Mouse (Mus musculus) lung, postnatal 10 days (tissue): ENCODE data around the gene Tomm7.
A peak's percentile ranks its signal among the peaks of the same experiment; 100 is the strongest.
"Not testable (repeated sequence)": the region's sequence is repeated elsewhere in the genome, so short reads cannot be mapped to it uniquely, and the experiment has no call there.

Experiments
- DNase-seq: peaks from one replicate; pipeline ENCODE4 v3.0.0; 2021

The Tomm7 gene

DNA sequence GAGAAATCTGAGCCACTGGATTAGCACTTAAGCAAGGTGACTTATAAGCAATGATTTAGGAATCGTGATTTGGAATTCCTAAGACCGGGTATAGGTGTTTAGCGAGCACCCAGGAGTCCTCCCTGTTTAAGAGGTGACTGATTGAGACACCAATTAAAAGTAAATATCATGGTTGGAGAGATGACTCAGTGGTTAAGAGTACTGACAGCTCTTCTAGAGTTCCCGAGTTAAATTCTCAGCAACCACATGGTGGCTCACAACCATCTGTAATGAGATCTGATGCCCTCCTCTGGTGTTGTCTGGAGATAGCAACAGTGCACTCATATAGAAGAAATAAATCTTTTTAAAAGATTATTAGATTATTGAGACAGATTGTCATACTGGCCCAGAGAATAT lies 7.2 kb upstream of the Tomm7 start:
- DNase-seq: not testable (repeated sequence)

DNA sequence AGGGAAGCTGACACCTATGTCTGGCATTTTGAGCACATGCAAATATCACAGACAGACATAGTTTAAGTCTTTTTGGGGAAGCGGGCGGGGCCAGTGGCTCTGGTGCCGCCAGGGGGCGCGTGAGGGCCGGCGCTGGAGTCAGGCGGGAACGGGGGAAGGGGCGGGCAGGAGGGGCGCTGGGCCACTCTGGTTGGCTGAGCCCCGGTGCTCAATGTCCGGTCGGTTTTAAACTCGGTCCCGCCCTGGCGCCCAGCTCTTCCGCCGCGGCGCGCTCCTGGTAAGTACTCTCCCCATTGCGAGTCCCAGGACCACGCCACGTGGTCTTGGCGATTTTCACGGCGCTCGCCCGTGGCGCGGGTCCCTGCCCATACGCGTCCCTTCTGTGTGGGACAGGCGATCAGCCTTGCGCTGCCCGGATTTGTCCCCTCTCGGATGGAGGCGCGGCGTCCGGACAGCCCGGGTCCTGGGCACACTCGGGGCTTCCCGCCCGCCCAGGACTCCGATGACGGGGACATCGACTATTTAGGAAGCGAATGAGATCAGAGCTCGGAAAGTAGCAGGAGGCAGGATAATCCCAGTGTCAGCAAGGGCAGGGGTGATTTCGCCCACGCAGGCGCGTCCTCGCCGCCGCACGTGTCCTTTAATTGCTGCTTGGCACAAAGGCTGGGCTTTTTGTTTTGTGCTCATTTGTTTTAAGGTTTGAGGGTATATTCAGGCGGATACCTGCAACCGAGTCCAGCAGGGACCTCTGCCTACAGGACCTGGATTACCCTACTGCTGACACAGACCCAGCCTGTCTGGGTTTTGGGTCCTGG lies 6.6 kb upstream of the Tomm7 start:
- DNase-seq: peak; percentile 95

DNA sequence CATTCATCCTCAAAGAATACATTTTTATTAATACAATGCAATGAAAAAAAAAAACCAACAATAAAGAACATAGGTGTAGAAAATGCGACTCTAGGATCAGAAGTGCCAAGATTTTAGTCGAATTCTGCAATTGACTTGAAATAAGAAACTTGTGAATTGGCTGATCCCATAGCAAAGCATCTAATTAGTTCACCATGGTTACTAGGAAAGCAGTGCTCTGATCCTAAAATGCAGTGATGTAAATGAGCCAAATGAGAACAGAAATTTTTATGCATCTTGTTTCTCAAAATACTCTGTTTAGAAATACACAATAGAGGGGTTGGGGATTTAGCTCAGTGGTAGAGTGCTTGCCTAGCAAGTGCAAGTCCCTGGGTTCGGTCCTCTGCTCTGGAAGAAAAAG lies 1.2 kb upstream of the Tomm7 start:
- no peak for DNase-seq

DNA sequence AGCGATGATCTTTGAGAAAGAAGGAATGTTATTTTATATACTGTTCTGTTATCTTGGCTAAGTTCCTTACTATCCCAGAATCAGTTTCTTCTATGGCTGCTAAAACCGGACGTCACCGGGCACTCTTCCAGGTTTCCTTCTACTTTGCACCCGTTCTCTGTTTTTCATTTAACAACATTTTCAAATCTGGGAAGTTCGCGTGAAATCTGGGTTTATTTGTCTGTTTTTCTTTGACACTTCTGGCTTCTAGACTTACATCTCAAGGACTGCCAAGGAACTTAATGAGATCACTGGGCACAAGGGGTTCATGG lies 525 bp upstream of the Tomm7 start:
- DNase-seq: peak; percentile 72

- DNase-seq: no peak
Observed at GRCm38 (mm10) chr5:23838158-23838557, 5.8 kb downstream of the Tomm7 start.

DNA sequence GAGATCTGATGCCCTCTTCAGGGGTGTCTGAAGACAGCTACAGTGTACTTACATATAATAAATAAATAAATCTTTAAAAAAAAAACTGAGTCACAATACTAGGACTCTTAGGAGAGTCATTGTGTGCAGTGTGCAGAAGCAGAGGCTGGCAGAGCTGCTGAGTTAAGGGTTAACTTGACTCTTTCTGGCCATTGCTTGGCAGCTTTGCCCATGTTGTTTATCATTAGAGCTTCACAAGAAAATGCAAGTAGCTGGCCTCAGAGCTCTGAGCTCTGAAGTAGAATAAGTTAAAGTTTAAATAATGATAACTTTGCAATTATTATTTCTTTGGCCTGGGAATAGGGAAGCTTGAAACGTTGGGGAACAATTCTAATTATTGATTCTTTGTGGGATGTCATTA lies 8.3 kb downstream of the Tomm7 start:
- not testable (repeated sequence) for DNase-seq

- DNase-seq: peak; percentile 51
Observed at GRCm38 (mm10) chr5:23830897-23831752, 12.8 kb downstream of the Tomm7 start.

DNA sequence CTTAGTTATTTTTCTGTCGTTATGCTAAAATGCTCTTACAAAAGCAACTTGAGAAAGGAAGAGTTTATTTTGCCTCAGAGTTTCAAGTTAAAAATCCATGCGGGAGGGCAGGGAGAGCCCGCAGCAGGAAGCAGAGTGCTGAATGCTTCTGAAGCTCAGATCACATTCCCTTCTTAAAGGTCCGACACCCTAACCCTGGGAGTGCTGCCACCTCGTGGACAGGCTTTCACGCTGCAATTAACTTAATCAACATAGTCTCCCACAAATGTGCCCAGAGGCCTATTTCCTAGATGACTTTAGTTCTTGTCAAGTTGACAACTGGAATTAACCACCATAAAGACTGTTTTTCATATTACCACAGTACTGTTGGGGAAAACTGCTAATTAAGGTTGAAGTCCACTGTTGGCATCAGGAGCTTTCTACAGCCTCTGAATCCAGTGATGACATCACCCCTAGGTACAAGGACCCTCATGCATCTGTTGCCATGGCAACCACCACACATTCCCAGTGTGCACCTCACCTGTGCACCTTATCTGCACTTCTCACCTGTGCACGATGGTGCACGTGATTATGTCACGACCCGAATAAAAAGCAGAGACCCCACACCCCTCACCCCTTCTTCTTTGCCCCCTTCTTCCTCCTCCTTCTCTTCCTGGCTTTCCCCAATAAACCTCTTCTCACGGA lies 17.5 kb downstream of the Tomm7 start:
- DNase-seq: peak; percentile 79

- no peak for DNase-seq
Observed at GRCm38 (mm10) chr5:23824171-23824733, 19.7 kb downstream of the Tomm7 start.

- no peak for DNase-seq
Observed at GRCm38 (mm10) chr5:23822306-23822705, 21.7 kb downstream of the Tomm7 start.

DNA sequence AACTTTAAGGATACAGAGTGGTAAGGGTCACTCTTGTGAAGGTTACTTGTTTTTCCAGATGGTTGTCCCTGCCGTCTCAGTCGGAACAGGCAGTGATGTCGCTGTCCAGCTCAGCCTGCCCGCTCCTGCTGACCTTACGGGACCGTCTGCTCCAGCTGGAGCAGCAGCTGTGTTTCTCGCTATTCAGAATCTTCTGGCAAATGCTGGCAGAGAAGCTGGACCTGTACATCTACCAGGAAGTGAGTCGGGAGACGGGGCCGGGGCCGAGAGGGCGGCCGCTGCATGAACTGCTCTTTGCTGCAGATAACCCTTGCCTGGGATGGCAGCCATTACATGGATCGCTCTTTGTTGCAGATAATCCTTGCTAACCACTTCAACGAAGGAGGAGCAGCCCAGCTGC lies 27.3 kb downstream of the Tomm7 start:
- no peak for DNase-seq

- DNase-seq: no peak
Observed at GRCm38 (mm10) chr5:23814841-23815240, 29.1 kb downstream of the Tomm7 start.

DNA sequence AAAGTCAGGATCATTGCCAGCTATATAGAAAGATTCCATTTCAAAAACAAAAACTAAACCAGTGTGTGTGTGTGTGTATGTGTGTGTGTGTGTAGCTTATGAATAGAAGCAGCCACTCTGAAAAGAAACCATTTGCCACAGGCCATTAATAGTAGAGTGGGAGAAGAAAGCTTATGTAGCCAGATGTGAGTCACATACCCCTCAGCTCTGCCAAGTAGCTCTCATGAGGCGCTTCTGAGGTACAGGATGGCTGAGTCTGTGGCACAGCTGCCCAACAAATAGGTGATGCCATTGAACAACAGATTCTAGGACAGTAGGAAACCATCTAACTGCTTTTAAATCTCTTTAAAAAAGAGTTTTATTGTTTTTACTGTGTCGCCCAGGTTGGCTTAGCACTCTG lies 51.2 kb downstream of the Tomm7 start:
- DNase-seq: no peak

DNA sequence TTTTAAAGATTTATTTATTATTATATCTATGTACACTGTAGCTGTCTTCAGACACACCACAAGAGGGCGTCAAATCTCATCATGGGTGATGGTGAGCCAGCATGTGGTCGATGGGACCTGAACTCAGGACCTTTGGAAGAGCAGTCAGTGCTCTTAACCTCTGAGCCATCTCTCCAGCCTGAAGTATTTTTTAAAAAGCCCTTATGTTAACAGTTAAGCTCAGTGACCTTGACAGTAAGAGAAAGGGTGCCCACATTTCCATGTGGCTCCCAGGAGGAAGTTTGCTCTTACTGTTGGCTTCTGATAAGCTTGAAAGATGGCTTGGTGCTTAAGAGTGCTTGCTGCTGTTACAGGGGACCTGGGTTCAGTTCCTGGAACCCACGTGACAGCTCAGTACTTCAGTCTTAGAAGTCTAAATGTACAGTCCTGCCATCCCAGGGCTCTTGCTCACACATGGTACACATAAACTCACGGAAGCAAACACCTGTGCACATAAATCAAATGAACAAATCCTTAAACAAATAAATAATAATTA lies 54.8 kb downstream of the Tomm7 start:
- no peak for DNase-seq
